Mouse (Mus musculus) neural tube, embryonic 10.5 days (tissue): ENCODE data around the gene March10.

Source experiments
- DNase-seq: peaks from one replicate; pipeline ENCODE4 v3.0.0-alpha.2; 2017; ENCODE audit warnings: low spot score; ENCODE audit errors: extremely low spot score

Gene March10

GRCm38 (mm10) chr11:105313633-105314014 lies 142.9 kb downstream of the March10 start:
- no peak for DNase-seq

- peak; percentile 56 for DNase-seq
Observed at GRCm38 (mm10) chr11:105312972-105313632, 143.4 kb downstream of the March10 start.

GRCm38 (mm10) chr11:105312311-105312942 lies 144.1 kb downstream of the March10 start:
- DNase-seq, result peak; percentile 41

- no peak for DNase-seq
Observed at GRCm38 (mm10) chr11:105311291-105311975, 145.1 kb downstream of the March10 start.
